Mouse (Mus musculus): ENCODE measurements around the gene Hmces.
"Not testable (repeated sequence)": the region's sequence is repeated elsewhere in the genome, so short reads cannot be mapped to it uniquely, and the experiment has no call there.

Hmces gene

GRCm38 (mm10) chr6:87914326-87915102 is 779 bp downstream of the Hmces start:
- DNase-seq (ENCODE audit: low spot score), result peak; percentile 62

- no peak for DNase-seq (ENCODE audit: low spot score)
Observed at GRCm38 (mm10) chr6:87915939-87916338, 2.2 kb downstream of the Hmces start.

DNA sequence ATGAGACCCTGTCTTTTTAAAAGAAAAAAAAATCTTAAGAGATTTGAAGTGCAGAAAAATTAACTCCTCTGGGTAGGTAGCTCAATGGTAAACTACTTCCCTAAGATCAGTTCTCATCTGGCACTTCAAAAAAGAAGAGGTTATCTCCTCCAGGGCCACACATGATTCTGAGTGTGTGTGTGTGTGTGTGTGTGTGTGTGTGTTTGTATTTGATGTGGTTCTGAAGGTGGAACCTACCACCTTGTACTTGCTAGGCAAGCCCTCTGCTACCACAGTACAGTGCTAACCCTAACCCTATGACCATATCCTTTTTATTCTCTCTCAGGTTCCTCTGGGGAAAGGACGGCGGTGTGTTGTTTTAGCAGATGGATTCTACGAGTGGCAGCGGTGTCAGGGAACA is 7.5 kb downstream of the Hmces start:
- no peak for DNase-seq (ENCODE audit: low spot score)

GRCm38 (mm10) chr6:87923624-87924023 is 9.9 kb downstream of the Hmces start:
- no peak for DNase-seq (ENCODE audit: low spot score)

DNA sequence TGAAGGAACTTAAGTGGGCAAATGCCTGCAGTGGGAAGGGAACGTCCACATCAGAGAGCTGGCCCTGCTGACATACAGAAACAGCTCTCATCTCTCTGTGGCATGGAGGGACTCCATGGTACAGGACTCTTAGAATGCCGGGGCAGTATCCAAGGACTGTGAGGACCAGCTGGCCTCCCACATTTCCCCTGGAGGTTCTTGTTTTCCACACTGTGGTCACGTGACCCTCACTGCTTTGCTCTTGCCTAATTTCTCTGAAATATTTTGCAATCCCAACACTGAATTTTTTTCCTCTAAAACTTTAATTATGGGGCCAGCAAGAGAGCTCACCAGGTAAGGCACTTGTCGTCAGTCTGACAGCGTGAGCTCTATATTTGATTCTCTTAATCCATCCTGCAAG is 21.3 kb downstream of the Hmces start:
- DNase-seq (ENCODE audit: low spot score), result no peak

- DNase-seq (ENCODE audit: low spot score), result peak; percentile 49
Observed at GRCm38 (mm10) chr6:87937178-87937788, 23.5 kb downstream of the Hmces start.

DNA sequence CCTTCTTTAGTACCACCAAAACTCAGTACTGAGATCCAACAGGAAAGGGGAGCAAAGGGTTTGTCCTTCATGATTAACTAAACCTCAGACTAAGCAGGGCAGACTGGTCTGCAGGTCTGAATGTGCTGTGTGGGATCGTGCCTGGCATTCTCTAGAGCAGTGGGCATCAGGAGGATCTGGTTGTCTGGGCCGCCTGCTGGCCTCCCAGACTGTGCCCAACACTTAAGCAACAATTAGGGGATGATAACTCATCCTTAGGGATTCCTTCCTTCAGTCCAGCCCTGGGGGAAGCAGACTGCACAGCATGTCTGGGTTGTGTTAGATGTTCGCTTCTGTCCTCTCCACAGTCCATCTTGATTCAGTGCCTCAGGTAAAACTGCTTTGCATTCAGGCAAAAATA is 25.2 kb downstream of the Hmces start:
- no peak for DNase-seq (ENCODE audit: low spot score)

DNA sequence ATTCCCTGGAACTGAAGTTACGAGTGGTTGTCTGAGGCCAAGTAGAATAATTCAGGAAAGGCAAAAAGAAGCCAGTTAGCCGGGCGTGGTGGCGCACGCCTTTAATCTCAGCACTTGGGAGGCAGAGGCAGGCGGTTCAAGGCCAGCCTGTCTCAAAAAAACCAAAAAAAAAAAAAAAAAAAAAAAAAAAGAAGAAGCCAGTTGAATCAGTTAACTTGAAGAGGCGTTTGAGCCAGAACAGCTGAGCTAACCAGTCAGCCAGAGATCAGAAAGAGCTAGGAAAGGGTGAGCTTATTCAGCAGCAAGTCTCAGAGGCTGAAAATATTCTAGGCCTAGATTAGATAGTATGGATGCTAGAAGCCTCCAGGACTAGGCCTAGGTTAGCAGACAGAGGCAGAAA is 28.4 kb downstream of the Hmces start:
- DNase-seq (ENCODE audit: low spot score), result no peak

- not testable (repeated sequence) for DNase-seq (ENCODE audit: low spot score)
Observed at GRCm38 (mm10) chr6:87962457-87962856, 48.7 kb downstream of the Hmces start.

- no peak for DNase-seq (ENCODE audit: low spot score)
Observed at GRCm38 (mm10) chr6:87970041-87970440, 56.3 kb downstream of the Hmces start.

DNA sequence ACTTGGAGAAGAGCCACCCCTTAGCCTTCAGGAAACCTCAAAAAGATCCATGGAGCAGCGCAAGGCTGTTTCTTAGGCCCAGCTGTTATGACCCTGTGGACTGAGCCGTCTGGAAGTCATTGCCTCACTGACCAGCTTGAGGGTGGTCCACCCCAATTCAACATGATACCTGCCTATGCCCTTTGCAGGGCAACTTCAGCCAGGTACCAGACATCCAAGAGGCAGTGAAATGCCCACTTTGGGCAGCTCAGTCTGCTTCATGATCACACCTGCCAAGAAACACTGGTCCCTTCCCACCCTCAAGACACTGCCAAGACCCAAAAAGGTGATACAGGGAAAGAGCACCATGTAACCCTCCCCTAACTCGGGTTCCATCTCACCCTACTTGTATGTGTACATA is 66.0 kb downstream of the Hmces start:
- DNase-seq (ENCODE audit: low spot score), result no peak

- DNase-seq (ENCODE audit: low spot score), result peak; percentile 59
Observed at GRCm38 (mm10) chr6:87980374-87981029, 66.8 kb downstream of the Hmces start.

GRCm38 (mm10) chr6:87981030-87981485 is 67.3 kb downstream of the Hmces start:
- peak; percentile 45 for DNase-seq (ENCODE audit: low spot score)

- DNase-seq (ENCODE audit: low spot score), result peak; percentile 73
Observed at GRCm38 (mm10) chr6:87981547-87982256, 68.0 kb downstream of the Hmces start, which contains the start of gene H1fx. Gene H1fx, minus strand, starts transcription at chr6:87981637.

DNA sequence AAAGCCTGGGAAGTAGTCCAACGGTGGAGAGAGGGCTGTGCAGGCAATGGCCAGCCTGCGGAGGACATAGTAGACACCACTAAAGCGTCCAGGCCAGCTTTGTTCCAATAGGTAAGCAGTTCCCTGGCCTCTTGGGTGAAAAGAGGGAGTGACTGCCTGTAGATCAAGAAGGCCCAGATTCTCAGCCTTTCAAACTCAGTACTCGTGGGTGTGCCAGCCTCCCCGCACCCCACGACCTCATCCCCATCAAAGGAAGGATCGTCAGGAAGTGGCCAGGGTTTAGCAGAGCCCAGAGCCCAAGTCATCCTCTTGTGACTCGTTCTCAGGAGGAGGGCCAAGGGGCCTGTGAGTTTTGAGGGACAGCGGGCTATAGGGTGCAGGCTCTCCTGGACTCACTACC is 68.8 kb downstream of the Hmces start:
- DNase-seq (ENCODE audit: low spot score), result no peak

Data from yolk sac, embryonic 10.5 days (tissue).